Mouse (Mus musculus) ES-E14 (cell line): ENCODE data around the gene Ptafr. TPM values are rescaled to one million over a fixed set of nuclear protein-coding genes. Genes with fewer than 3 reads are reported as not detected.

ENCODE experiments used
- DNase-seq: peaks from one replicate; pipeline ENCODE4 v3.0.0-alpha.2; 2013; ENCODE audit warnings: low read depth, low spot score
- H3K27ac ChIP-seq: 2 replicates; pipeline ENCODE4 v1.5.1; 2012; ENCODE audit warnings: low read depth, mild to moderate bottlenecking, low read length, moderate library complexity, mixed read lengths; ENCODE audit not compliant: poor library complexity, insufficient read depth, severe bottlenecking
- H3K36me3 ChIP-seq: 2 replicates; pipeline ENCODE4 v1.6.1; 2012; ENCODE audit warnings: mild to moderate bottlenecking, low read length, moderate library complexity, mixed read lengths; ENCODE audit not compliant: control insufficient read depth, poor library complexity, insufficient read depth, severe bottlenecking
- H3K4me1 ChIP-seq, 2 experiments: fragments of 150-350 bp in 1 of 2; sonication (generic) in 1 of 2; 2 replicates each; pipeline ENCODE4 v1.6.1; 2012; ENCODE audit warnings: low read length in 2 of 2, mild to moderate bottlenecking in 1 of 2, mixed read lengths in 1 of 2; ENCODE audit not compliant: control insufficient read depth in 2 of 2, insufficient read depth in 2 of 2, poor library complexity in 1 of 2
- H3K4me3 ChIP-seq, 2 experiments: fragments of 150-350 bp in 1 of 2; sonication (generic) in 1 of 2; 2 replicates each; pipeline ENCODE4 v1.5.1; 2012; ENCODE audit warnings: low read length in 2 of 2, low read depth in 1 of 2, mild to moderate bottlenecking in 1 of 2, mixed read lengths in 1 of 2; ENCODE audit not compliant: insufficient read depth in 1 of 2, poor library complexity in 1 of 2, severe bottlenecking in 1 of 2
- H3K9ac ChIP-seq: 2 replicates; pipeline ENCODE4 v1.6.1; 2012; ENCODE audit warnings: low read depth, mild to moderate bottlenecking, low read length, mixed read lengths; ENCODE audit not compliant: poor library complexity, insufficient read depth, severe bottlenecking
- H3K9me3 ChIP-seq: fragments of 150-350 bp; sonication (generic); 2 replicates; pipeline ENCODE4 v1.6.1; 2012; ENCODE audit warnings: low read depth, mild to moderate bottlenecking, low read length; ENCODE audit not compliant: control insufficient read depth, insufficient read depth
- CHD2 ChIP-seq: IDR thresholded peaks from 2 replicates; pipeline ENCODE4 v1.6.1; 2014; ENCODE audit warnings: mild to moderate bottlenecking, low read depth, low read length, inconsistent platforms
- HCFC1 ChIP-seq: IDR thresholded peaks from 2 replicates; pipeline ENCODE4 v1.6.1; 2012; ENCODE audit warnings: low read length, inconsistent platforms, borderline replicate concordance; ENCODE audit not compliant: insufficient read depth
- MAFK ChIP-seq: IDR thresholded peaks from 2 replicates; pipeline ENCODE4 v1.6.1; 2014; ENCODE audit warnings: mild to moderate bottlenecking, low read depth, low read length, inconsistent platforms; ENCODE audit not compliant: insufficient read depth
- ZC3H11A ChIP-seq: IDR thresholded peaks from 2 replicates; pipeline ENCODE4 v1.6.1; 2012; ENCODE audit warnings: low read depth, mild to moderate bottlenecking, inconsistent platforms, low read length, borderline replicate concordance
- ZNF384 ChIP-seq: IDR thresholded peaks from 2 replicates; pipeline ENCODE4 v1.6.1; 2012; ENCODE audit warnings: low read depth, low read length, inconsistent platforms
- in situ Hi-C, 2 experiments: fragments of 600-800 bp; cut with MboI; formaldehyde crosslinking; loops; one replicate each; pipeline ENCODE4 v1.15.1; 2025; ENCODE audit warnings: low sequenced_read_pairs in 2 of 2, inconsistent platforms in 1 of 2; ENCODE audit not compliant: unreplicated experiment in 2 of 2
- total RNA-seq: library from RNA; depleted of rRNA; stranded (reverse); fragments of 300-350 nt; gene quantifications from 2 replicates; pipeline ENCODE4 v1.2.3, GENCODE M21; 2012

The Ptafr gene
- total RNA-seq, 1 experiment, result 0.40 TPM

DNA sequence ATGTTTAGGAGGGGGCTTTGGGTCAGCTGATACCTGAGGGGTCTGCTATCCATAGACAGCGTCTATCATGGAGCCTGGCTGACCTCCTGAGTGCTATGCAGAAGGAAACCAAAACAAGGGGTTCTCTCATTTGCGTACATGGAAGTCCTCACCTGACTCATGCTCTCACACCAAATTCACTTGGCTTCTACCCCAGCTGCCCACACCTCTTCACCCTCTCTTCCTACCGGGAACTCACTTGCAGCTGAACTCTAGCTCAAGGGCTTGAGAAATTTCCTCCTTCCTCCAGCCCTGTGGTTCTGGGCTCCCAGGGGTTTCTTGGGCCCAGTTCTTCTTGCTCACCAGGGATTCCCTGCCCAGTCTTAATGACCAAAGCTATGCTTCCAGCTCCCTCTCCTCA is 606 bp upstream of the Ptafr start:
- in situ Hi-C loops, result no loop called here

DNA sequence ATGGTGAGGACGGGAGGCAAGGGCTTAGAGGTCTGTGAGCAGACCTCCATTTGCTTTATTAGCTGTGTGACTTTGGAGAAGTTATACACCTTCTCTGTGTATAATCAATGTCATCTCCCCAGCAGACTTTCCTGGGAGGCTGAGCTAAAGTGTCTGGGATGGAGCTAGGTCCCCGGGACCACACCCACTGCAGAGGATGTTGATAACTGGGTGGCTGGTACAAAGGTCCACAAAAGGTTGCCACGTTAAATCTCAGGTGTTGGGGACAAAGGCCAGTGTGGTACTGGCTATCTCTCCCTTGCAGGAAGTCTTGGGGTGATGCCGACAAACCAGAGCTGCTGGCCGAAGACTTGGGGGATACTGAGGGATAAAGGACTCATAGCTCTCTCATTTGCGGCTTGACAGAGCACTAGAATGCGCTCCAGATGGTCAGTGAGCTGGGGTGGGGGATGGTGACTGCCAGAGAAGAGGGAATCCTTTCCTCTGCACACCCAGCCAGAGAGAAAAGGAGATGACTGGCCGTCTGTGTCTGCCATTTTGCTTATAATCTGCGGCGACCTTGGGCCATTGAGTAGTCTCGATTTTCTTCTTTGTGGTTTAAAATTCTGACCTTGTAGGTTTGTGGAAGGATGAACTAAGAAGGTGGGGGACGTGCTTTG is 1.4 kb downstream of the Ptafr start:
- Histone ChIP-seq H3K4me3 (no peak overlapping the region), H3K9ac (no peak overlapping the region), H3K9me3 (no peaks in the 10 kb centered on the region), H3K4me1 (peaks cover 4 to 6% of the 10 kb centered on the region in 2 experiments; a peak in 2 of 4 replicates), H3K36me3 (no peaks in the 10 kb centered on the region), H3K27ac (no peak overlapping the region)
- in situ Hi-C loops, result no loop called here
- DNase-seq, result no peak
- TF ChIP-seq ZNF384, result no peak
- TF ChIP-seq MAFK, result no peak
- TF ChIP-seq ZC3H11A, result no peak
- TF ChIP-seq HCFC1, result no peak
- no peak for TF ChIP-seq CHD2

More for the DNA sequence above, 606 bp upstream of the Ptafr start:
- Histone ChIP-seq H3K4me1 (peaks cover 4% of the 10 kb centered on the region in 2 experiments; a peak in 2 of 4 replicates), H3K4me3 (no peak overlapping the region), H3K9me3 (no peaks in the 10 kb centered on the region), H3K9ac (no peak overlapping the region), H3K27ac (no peak overlapping the region), H3K36me3 (no peaks in the 10 kb centered on the region)
- no peak for DNase-seq
- TF ChIP-seq HCFC1 (no peak), ZC3H11A (no peak), MAFK (no peak), ZNF384 (no peak), CHD2 (no peak)

DNA sequence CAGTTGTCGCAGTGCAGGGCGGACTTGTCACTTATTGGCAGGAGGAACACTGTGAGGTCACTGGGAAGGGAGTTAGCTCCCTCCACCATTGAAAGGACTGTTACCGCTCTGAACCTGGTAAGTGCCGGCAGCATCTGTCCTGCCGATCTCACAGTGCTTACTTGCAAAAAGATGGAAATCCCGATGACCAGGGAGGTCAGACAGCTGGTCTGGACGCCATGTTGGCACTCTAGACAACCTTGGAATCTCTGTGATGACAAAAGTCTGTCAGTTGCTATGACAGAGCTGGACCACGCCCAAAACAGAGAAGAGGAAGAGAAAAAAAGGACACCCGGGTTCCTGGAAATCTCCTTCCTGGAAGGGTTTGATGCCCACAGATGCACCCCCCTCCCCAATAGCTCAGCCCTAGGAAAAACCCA is 3.5 kb downstream of the Ptafr start:
- in situ Hi-C loops, result no loop called here
- H3K36me3 ChIP-seq, result no peaks in the 10 kb centered on the region
- no peak overlapping the region; a peak in 1 of 4 replicates for H3K4me3 ChIP-seq
- H3K9me3 ChIP-seq, result no peaks in the 10 kb centered on the region
- no peak for DNase-seq
- H3K27ac ChIP-seq, result no peak overlapping the region
- H3K4me1 ChIP-seq, result peaks cover 4 to 6% of the 10 kb centered on the region in 2 experiments; a peak in 2 of 4 replicates
- no peak for TF ChIP-seq ZC3H11A
- no peak for TF ChIP-seq CHD2
- TF ChIP-seq MAFK, result no peak
- TF ChIP-seq ZNF384, result no peak
- no peak for TF ChIP-seq HCFC1
- H3K9ac ChIP-seq, result 0 out of 2 replicates have a peak overlapping the region, but pooled peaks have one; percentile 7

DNA sequence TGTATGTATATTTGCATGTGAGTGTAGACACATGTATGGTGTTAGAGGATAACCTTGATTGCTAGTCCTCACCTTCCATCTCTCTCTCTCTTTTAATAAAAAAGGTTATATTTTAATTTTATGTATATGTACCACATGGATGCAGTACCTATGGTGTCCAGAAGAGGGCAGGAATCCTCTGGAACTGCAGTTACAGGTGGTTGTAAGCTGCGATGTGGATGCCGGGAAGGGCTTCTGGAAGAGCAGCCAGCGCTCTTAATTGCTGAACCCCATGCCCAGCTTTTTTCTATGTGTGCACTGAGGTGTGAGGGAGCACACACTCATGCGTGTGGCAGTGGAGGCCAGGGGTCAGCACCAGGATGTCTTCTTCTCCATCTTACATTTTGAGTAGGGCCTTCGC is 5.2 kb downstream of the Ptafr start:
- Histone ChIP-seq H3K4me3 (no peak overlapping the region), H3K27ac (peak overlapping the region; percentile 18; the same call in 1 of the 2 replicates), H3K9ac (no peak overlapping the region), H3K4me1 (peaks cover 4 to 6% of the 10 kb centered on the region in 2 experiments; a peak in 2 of 4 replicates), H3K36me3 (no peaks in the 10 kb centered on the region), H3K9me3 (no peaks in the 10 kb centered on the region)
- in situ Hi-C loops, result no loop called here
- DNase-seq, result peak; percentile 53
- TF ChIP-seq ZNF384, result no peak
- TF ChIP-seq CHD2, result no peak
- no peak for TF ChIP-seq MAFK
- TF ChIP-seq HCFC1, result no peak
- peak; percentile 53 for TF ChIP-seq ZC3H11A

DNA sequence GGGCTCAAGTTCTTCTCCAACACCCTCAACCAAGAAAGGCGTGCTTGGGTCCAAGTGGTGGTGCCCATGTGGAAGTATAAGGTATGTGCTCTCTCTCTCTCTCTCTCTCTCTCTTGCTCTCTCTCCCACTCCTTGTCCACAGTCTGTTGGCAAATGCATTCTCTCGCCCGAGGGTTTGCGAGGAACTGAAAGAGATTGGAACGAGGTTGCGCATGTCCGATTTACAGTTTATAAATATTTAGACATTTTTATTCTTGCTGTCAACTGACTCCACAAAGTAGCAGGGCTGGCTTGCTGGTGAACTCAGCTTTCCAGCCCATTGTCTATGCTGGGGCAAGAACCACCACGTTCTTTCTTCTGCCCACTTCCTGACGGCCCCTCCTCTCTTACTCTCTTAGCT is 7.3 kb downstream of the Ptafr start:
- Histone ChIP-seq H3K9ac (no peak overlapping the region), H3K4me1 (peaks cover 0 to 6% of the 10 kb centered on the region in 2 experiments; a peak in 1 of 4 replicates), H3K36me3 (no peaks in the 10 kb centered on the region), H3K4me3 (no peak overlapping the region), H3K27ac (no peak overlapping the region), H3K9me3 (no peaks in the 10 kb centered on the region)
- in situ Hi-C loops, result no loop called here
- DNase-seq, result no peak
- TF ChIP-seq ZC3H11A, result no peak
- TF ChIP-seq CHD2, result no peak
- TF ChIP-seq HCFC1, result no peak
- TF ChIP-seq MAFK, result no peak
- no peak for TF ChIP-seq ZNF384
